Mouse (Mus musculus): ENCODE measurements at regions not wholly inside any gene's neighbourhood (a gene's known extent, or its start where the extent isn't known, plus 50 kb on each side); places are given as distances from the start of the nearest gene placed in this dataset.
A peak's percentile ranks its signal among the peaks of the same experiment; 100 is the strongest.

DNA sequence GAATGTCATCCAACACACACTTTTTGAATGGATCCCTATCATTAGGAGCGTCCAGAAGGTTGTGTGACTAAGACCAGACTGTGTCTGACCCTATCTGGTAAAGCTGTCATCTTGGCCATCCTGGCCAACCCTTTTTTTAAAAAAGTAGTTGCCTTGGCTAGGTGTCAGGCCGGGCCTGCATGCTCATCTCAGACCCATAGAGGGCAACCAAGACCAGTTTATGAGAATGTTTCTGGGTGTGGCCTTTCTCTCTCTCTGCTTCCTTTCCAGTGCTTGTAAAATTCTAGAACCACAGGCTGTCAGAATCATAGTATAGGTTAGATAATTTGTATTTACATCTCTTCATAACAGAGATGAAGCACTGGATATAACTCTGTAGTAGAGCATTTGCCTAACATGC lies 62.8 kb upstream of the Las1l start:
- TF ChIP-seq CTCF (IDR thresholded peaks at IDR 0.05), result peak; percentile 75
- no peak; the same call in 1 of the 2 replicates for TF ChIP-seq EP300 (IDR thresholded peaks at IDR 0.05)
